22 mouse cellular contexts compared by ENCODE assay signal in genomic region chr4:150635568-150635967, GRCm38 (mm10). TPM values are rescaled to one million over a fixed set of nuclear protein-coding genes. Genes with fewer than 3 reads are reported as not detected.
DNase-seq lines count a peak whose midpoint lies in the region; ATAC-seq lines count a peak whose summit lies in the region.
"Had no signal": no experiment of that assay in that cellular context is flagged by ENCODE, and none has a peak within 500 bp of the region (broad histone marks: within the 10 kb centered on the region; RNA-seq: fewer than 3 reads in every experiment).

No protein-coding gene starts in this region.

- no peaks in the 10 kb centered on the region for H3K9me3 ChIP-seq in forebrain, embryonic 14.5 days (replicated peaks; ENCODE audit: control insufficient read depth, low read length)
- H3K9me3 ChIP-seq: embryonic facial prominence, embryonic 12.5 days; heart, embryonic 13.5 days; hindbrain, embryonic 15.5 days had no signal

- no peaks in the 10 kb centered on the region for H3K27me3 ChIP-seq in forebrain, embryonic 14.5 days (replicated peaks; ENCODE audit: control insufficient read depth, insufficient read depth, low read length)
- H3K27me3 ChIP-seq: embryonic facial prominence, embryonic 12.5 days; heart, embryonic 13.5 days; hindbrain, embryonic 15.5 days had no signal

- peak; percentile 31 for DNase-seq in 3134 (ENCODE audit: extremely low read depth, insufficient read length, low spot score)
- DNase-seq in cerebellum, adult 11 months: peak; percentile 75
- DNase-seq in cerebellum, adult 8-10 months: peak; percentile 76
- DNase-seq in cerebellum, postnatal 14 days: peak; percentile 73 to 74
- DNase-seq in heart, adult 9 months (ENCODE audit: low spot score in 2 of 2): no peak
- no peak for DNase-seq in forebrain, embryonic 14.5 days (ENCODE audit: low spot score)
- DNase-seq in left cerebral cortex, postnatal 25 days (ENCODE audit: low spot score in 2 of 2): no peak
- DNase-seq: adrenal gland, adult 2 months; adrenal gland, postnatal 25 days; embryo, embryonic 11 days; gastrocnemius, postnatal 14 days; heart, postnatal 36 days; kidney, adult 2 months had no signal

- WGBS in forebrain, embryonic 14.5 days: 86% methylated on average over 10 of the region's 10 CpGs

- no peak overlapping the region for H3K4me2 ChIP-seq in forebrain, embryonic 14.5 days (ENCODE audit: low read length)
- H3K4me2 ChIP-seq: embryonic facial prominence, embryonic 12.5 days; heart, embryonic 13.5 days; hindbrain, embryonic 15.5 days had no signal

- 0 out of 2 replicates have a peak, but pooled peaks cover 3% of the 10 kb centered on the region for H3K36me3 ChIP-seq in forebrain, embryonic 14.5 days (ENCODE audit: control insufficient read depth, insufficient read depth, low read length)
- H3K36me3 ChIP-seq: embryonic facial prominence, embryonic 12.5 days; heart, embryonic 13.5 days had no signal

- no peak overlapping the region for H3K9ac ChIP-seq in forebrain, embryonic 14.5 days (ENCODE audit: low read length)
- H3K9ac ChIP-seq: embryonic facial prominence, embryonic 12.5 days; heart, embryonic 13.5 days; hindbrain, embryonic 15.5 days had no signal

- no peak overlapping the region for H3K27ac ChIP-seq in forebrain, embryonic 14.5 days (ENCODE audit: low read depth, low read length)
- H3K27ac ChIP-seq: embryonic facial prominence, embryonic 12.5 days; heart, embryonic 13.5 days; hindbrain, embryonic 15.5 days had no signal

- no peaks in the 10 kb centered on the region for H3K4me1 ChIP-seq in forebrain, embryonic 14.5 days (ENCODE audit: control insufficient read depth, insufficient read depth, low read length)
- H3K4me1 ChIP-seq: embryonic facial prominence, embryonic 12.5 days; heart, embryonic 13.5 days; hindbrain, embryonic 15.5 days had no signal

- intact Hi-C loops in left cerebral cortex, postnatal 25 days (cut with DNase I): no loop called here

- ATAC-seq in forebrain, embryonic 14.5 days: no peak
- ATAC-seq: forebrain, embryonic 16.5 days; intestine, embryonic 16.5 days had no signal

- H3K4me3 ChIP-seq in forebrain, embryonic 14.5 days (ENCODE audit: low read depth, low read length): no peak overlapping the region
- H3K4me3 ChIP-seq: embryonic facial prominence, embryonic 12.5 days; heart, embryonic 13.5 days; hindbrain, embryonic 15.5 days had no signal

RNA-seq across cellular contexts. Expression of gene Slc45a1, which starts 16.4 kb away (rescaled TPM):
- 13.1 and 15.9 TPM in 2 replicates for polyA plus RNA-seq in forebrain, embryonic 14.5 days (2014; fragmentation: Nextera tagmentation; extraction: Ambion mirVana)
- 10 to 100 TPM; 43.0 to 45.1 TPM for total RNA-seq in left cerebral cortex, postnatal 25 days (2021)
- total RNA-seq: common myeloid progenitor, adult 5-6 weeks; gastrocnemius, postnatal 14 days; granulocyte monocyte progenitor cell, adult 5-6 weeks; heart, adult 8-10 months; heart, postnatal 36 days had no signal
- polyA plus RNA-seq: heart, postnatal 0 days had no signal

Comparison
In these comparisons a context has a peak if more than half of its experiments do, and no peak if none do; other contexts are left out.
1. DNase-seq: peak in 3134 (single experiment), cerebellum, adult 11 months (single experiment), cerebellum, adult 8-10 months (single experiment) and cerebellum, postnatal 14 days (2 of 2); none in heart, adult 9 months (0 of 2), forebrain, embryonic 14.5 days (single experiment) and left cerebral cortex, postnatal 25 days (0 of 2).